ENCODE assay signal across 18 mouse cellular contexts in genomic region chr17:4643343-4643742, GRCm38 (mm10).
"Had no signal": no experiment of that assay in that cellular context is flagged by ENCODE, and none has a peak within 500 bp of the region (broad histone marks: within the 10 kb centered on the region; RNA-seq: fewer than 3 reads in every experiment).

No protein-coding gene starts in this region.

- DNase-seq: lung, embryonic 14.5 days; lung, postnatal 10 days; lung, postnatal 4 days; midbrain, embryonic 14.5 days; retina, postnatal 1 day; right cerebral cortex, adult 18-20 months; right cerebral cortex, postnatal 25 days; right cerebral cortex, postnatal 4 days; spleen, adult 18-20 months; thymus, adult 18-20 months; thymus, postnatal 14 days; thymus, postnatal 36 days had no signal

- H3K4me3 ChIP-seq: midbrain, embryonic 10.5 days; midbrain, embryonic 12.5 days; myocyte; neural tube, embryonic 13.5 days; neural tube, embryonic 15.5 days had no signal

- H3K4me2 ChIP-seq: lung, embryonic 14.5 days; midbrain, embryonic 12.5 days; neural tube, embryonic 13.5 days; neural tube, embryonic 15.5 days had no signal

- H3K36me3 ChIP-seq: midbrain, embryonic 10.5 days; midbrain, embryonic 12.5 days; neural tube, embryonic 13.5 days; neural tube, embryonic 15.5 days had no signal

- H3K9ac ChIP-seq: lung, embryonic 14.5 days; midbrain, embryonic 12.5 days; neural tube, embryonic 13.5 days; neural tube, embryonic 15.5 days had no signal

- H3K4me1 ChIP-seq: midbrain, embryonic 10.5 days; midbrain, embryonic 12.5 days; neural tube, embryonic 13.5 days; neural tube, embryonic 15.5 days had no signal

- H3K27me3 ChIP-seq: midbrain, embryonic 12.5 days; neural tube, embryonic 13.5 days; neural tube, embryonic 15.5 days had no signal

- H3K27ac ChIP-seq: midbrain, embryonic 10.5 days; midbrain, embryonic 12.5 days; neural tube, embryonic 13.5 days; neural tube, embryonic 15.5 days had no signal

- ATAC-seq: midbrain, embryonic 16.5 days had no signal

- H3K9me3 ChIP-seq: midbrain, embryonic 10.5 days; midbrain, embryonic 12.5 days; neural tube, embryonic 13.5 days; neural tube, embryonic 15.5 days had no signal
